ENCODE assay signal across 18 mouse cellular contexts in genomic region chrX:11736481-11736880, GRCm38 (mm10).
DNase-seq lines count a peak whose midpoint lies in the region; TF ChIP-seq lines count a peak whose summit lies in the region.
"Had no signal": no experiment of that assay in that cellular context is flagged by ENCODE, and none has a peak within 500 bp of the region (broad histone marks: within the 10 kb centered on the region; RNA-seq: fewer than 3 reads in every experiment).

No protein-coding gene starts in this region.

- H3K27ac ChIP-seq in heart, adult 2 months: no peak overlapping the region
- no peak overlapping the region for H3K27ac ChIP-seq in hindbrain, embryonic 10.5 days
- H3K27ac ChIP-seq: hindbrain, embryonic 12.5 days; kidney, postnatal 0 days; left cerebral cortex, adult 2 months; limb, embryonic 15.5 days; neural tube, embryonic 13.5 days; stomach, postnatal 0 days had no signal

- no peaks in the 10 kb centered on the region for H3K27me3 ChIP-seq in heart, adult 2 months (ENCODE audit: control insufficient read depth, insufficient read depth, low read length)
- H3K27me3 ChIP-seq in hindbrain, embryonic 10.5 days (ENCODE audit: insufficient read depth, poor library complexity, severe bottlenecking): peaks cover 92% of the 10 kb centered on the region

- no peaks in the 10 kb centered on the region for H3K36me3 ChIP-seq in heart, adult 2 months (ENCODE audit: control insufficient read depth, insufficient read depth, low read length)
- H3K36me3 ChIP-seq in hindbrain, embryonic 10.5 days: no peaks in the 10 kb centered on the region
- H3K36me3 ChIP-seq: hindbrain, embryonic 12.5 days; limb, embryonic 15.5 days; neural tube, embryonic 13.5 days had no signal

- no peaks in the 10 kb centered on the region for H3K9me3 ChIP-seq in hindbrain, embryonic 10.5 days
- H3K9me3 ChIP-seq: hindbrain, embryonic 12.5 days; limb, embryonic 15.5 days; neural tube, embryonic 13.5 days had no signal

- 67% methylated on average over 3 of the region's 3 CpGs for WGBS in heart, adult 2 months
- WGBS in hindbrain, embryonic 10.5 days: 88% methylated on average over 3 of the region's 3 CpGs

- no peak for TF ChIP-seq POLR2A in heart, adult 2 months (IDR thresholded peaks at IDR 0.05; ENCODE audit: insufficient read depth, low read depth, low read length)

- TF ChIP-seq EP300 in heart, adult 2 months (IDR thresholded peaks at IDR 0.05; ENCODE audit: insufficient read depth, low read depth, low read length): 0 out of 2 replicates have a peak, but pooled peaks have one; percentile 13

- H3K9ac ChIP-seq in heart, adult 2 months (ENCODE audit: low read depth, low read length): no peak overlapping the region
- H3K9ac ChIP-seq: hindbrain, embryonic 12.5 days; limb, embryonic 15.5 days; neural tube, embryonic 13.5 days had no signal

- H3K4me1 ChIP-seq in heart, adult 2 months (ENCODE audit: control insufficient read depth, insufficient read depth, low read length): no peaks in the 10 kb centered on the region; the same call in none of the 2 replicates
- H3K4me1 ChIP-seq in hindbrain, embryonic 10.5 days (replicated peaks): peaks cover 14% of the 10 kb centered on the region

- no peaks in the 10 kb centered on the region for H3K79me2 ChIP-seq in heart, adult 2 months (replicated peaks; ENCODE audit: control insufficient read depth, insufficient read depth, low read length)

- no peak for TF ChIP-seq CTCF in heart, adult 2 months (IDR thresholded peaks at IDR 0.05)

- peak; percentile 52 to 67 for DNase-seq in adrenal gland, adult (ENCODE audit: inconsistent age in 2 of 2, low spot score in 1 of 2)
- DNase-seq in adrenal gland, adult 8-10 months: no peak
- DNase-seq in heart, adult 2 months: peak in 1 of 2 experiments; percentile 44
- DNase-seq in heart, postnatal 25 days (ENCODE audit: low spot score): no peak
- DNase-seq in adipocyte (ENCODE audit: low spot score): peak; percentile 71
- peak; percentile 79 to 87 for DNase-seq in kidney, postnatal 25 days
- no peak for DNase-seq in neural tube, embryonic 10.5 days (ENCODE audit: extremely low spot score, low spot score)
- no peak for DNase-seq in hindbrain, embryonic 10.5 days (ENCODE audit: low spot score)
- DNase-seq: cerebellum, adult 2 months; embryo, embryonic 11 days; midbrain, embryonic 14.5 days; spleen, adult 18-20 months had no signal

- intact Hi-C loops in heart, adult 2 months (cut with DNase I): no loop called here
- intact Hi-C loops in heart, postnatal 25 days (cut with DNase I): no loop called here

- H3K4me3 ChIP-seq in heart, adult 2 months: no peak overlapping the region
- H3K4me3 ChIP-seq in hindbrain, embryonic 10.5 days: no peak overlapping the region
- H3K4me3 ChIP-seq: hindbrain, embryonic 12.5 days; left cerebral cortex, adult 2 months; limb, embryonic 15.5 days; neural tube, embryonic 13.5 days had no signal

Comparison
In these comparisons a context has a peak if more than half of its experiments do, and no peak if none do; other contexts are left out.
1. DNase-seq: peak in adrenal gland, adult (2 of 2), adipocyte (single experiment) and kidney, postnatal 25 days (2 of 2); none in adrenal gland, adult 8-10 months (single experiment), heart, postnatal 25 days (single experiment), neural tube, embryonic 10.5 days (single experiment) and hindbrain, embryonic 10.5 days (single experiment).